Mouse (Mus musculus): ENCODE data around the gene Tchp.

- TF ChIP-seq ZNF384 (IDR thresholded peaks at IDR 0.05; ENCODE audit: low read depth, low read length) (no peak), CHD2 (IDR thresholded peaks at IDR 0.05; ENCODE audit: low read depth, low read length) (no peak), HCFC1 (IDR thresholded peaks at IDR 0.05; ENCODE audit: borderline replicate concordance, insufficient read depth, low read length) (no peak), ZC3H11A (IDR thresholded peaks at IDR 0.05; ENCODE audit: borderline replicate concordance, low read depth, low read length) (no peak)
These were observed 62.2 kb downstream of the Tchp start for GRCm38 (mm10) chr5:114769786-114770185.

Data from ES-E14 (cell line).